Mouse (Mus musculus): ENCODE results near the gene Cyp11a1. TPM values are rescaled to one million over a fixed set of nuclear protein-coding genes. Genes with fewer than 3 reads are reported as not detected.

The Cyp11a1 gene
- total and polyA plus RNA-seq, 3 experiments, result 0.06 to 0.29 TPM; not detected in 1

GRCm38 (mm10) chr9:57986293-57986692 is 19.9 kb upstream of the Cyp11a1 start:
- intact Hi-C loops (cut with DNase I), result no loop called here
- no peaks in the 10 kb centered on the region for H3K36me3 ChIP-seq (ENCODE audit: control insufficient read depth, insufficient read depth, low read length)
- no peaks in the 10 kb centered on the region for H3K27me3 ChIP-seq (ENCODE audit: control insufficient read depth, insufficient read depth, low read length)
- peaks cover 4% of the 10 kb centered on the region for H3K4me1 ChIP-seq (ENCODE audit: control insufficient read depth, insufficient read depth, low read length)
- H3K79me2 ChIP-seq (replicated peaks; ENCODE audit: control insufficient read depth, insufficient read depth, low read length), result no peaks in the 10 kb centered on the region
- no peak overlapping the region for H3K4me3 ChIP-seq
- TF ChIP-seq EP300 (IDR thresholded peaks at IDR 0.05; ENCODE audit: insufficient read depth, low read depth, low read length), result no peak
- no peak for TF ChIP-seq CTCF (IDR thresholded peaks at IDR 0.05)
- no peak for TF ChIP-seq POLR2A (IDR thresholded peaks at IDR 0.05; ENCODE audit: insufficient read depth, low read depth, low read length)
- DNase-seq, result no peak
- no peak overlapping the region for H3K27ac ChIP-seq
- no peak overlapping the region for H3K9ac ChIP-seq (ENCODE audit: low read depth, low read length)
- 69% methylated on average over 7 of the region's 7 CpGs for WGBS

GRCm38 (mm10) chr9:57988098-57988497 is 18.1 kb upstream of the Cyp11a1 start:
- intact Hi-C loops (cut with DNase I), result loop anchor here (1.0 kb wide), 1 partner anchor 15 kb away; no protein-coding TSS in a partner anchor

GRCm38 (mm10) chr9:57989309-57989708 is 16.9 kb upstream of the Cyp11a1 start:
- Histone ChIP-seq H3K4me1 (ENCODE audit: control insufficient read depth, insufficient read depth, low read length) (peaks cover 4% of the 10 kb centered on the region), H3K36me3 (ENCODE audit: control insufficient read depth, insufficient read depth, low read length) (no peaks in the 10 kb centered on the region), H3K27me3 (ENCODE audit: control insufficient read depth, insufficient read depth, low read length) (no peaks in the 10 kb centered on the region), H3K9ac (ENCODE audit: low read depth, low read length) (no peak overlapping the region), H3K79me2 (replicated peaks; ENCODE audit: control insufficient read depth, insufficient read depth, low read length) (no peaks in the 10 kb centered on the region), H3K4me3 (no peak overlapping the region), H3K27ac (no peak overlapping the region)
- no peak for DNase-seq
- 91% methylated on average over 6 of the region's 6 CpGs for WGBS
- TF ChIP-seq EP300 (IDR thresholded peaks at IDR 0.05; ENCODE audit: insufficient read depth, low read depth, low read length), result no peak
- TF ChIP-seq POLR2A (IDR thresholded peaks at IDR 0.05; ENCODE audit: insufficient read depth, low read depth, low read length), result no peak
- no peak for TF ChIP-seq CTCF (IDR thresholded peaks at IDR 0.05)
- intact Hi-C loops (cut with DNase I), result no loop called here

More at GRCm38 (mm10) chr9:57988098-57988497, 18.1 kb upstream of the Cyp11a1 start:
- DNase-seq, result no peak
- Histone ChIP-seq H3K79me2 (replicated peaks; ENCODE audit: control insufficient read depth, insufficient read depth, low read length) (no peaks in the 10 kb centered on the region), H3K4me1 (ENCODE audit: control insufficient read depth, insufficient read depth, low read length) (peaks cover 4% of the 10 kb centered on the region), H3K27me3 (ENCODE audit: control insufficient read depth, insufficient read depth, low read length) (no peaks in the 10 kb centered on the region), H3K4me3 (no peak overlapping the region), H3K36me3 (ENCODE audit: control insufficient read depth, insufficient read depth, low read length) (no peaks in the 10 kb centered on the region), H3K9ac (ENCODE audit: low read depth, low read length) (no peak overlapping the region), H3K27ac (no peak overlapping the region)
- 63% methylated on average over 2 of the region's 2 CpGs for WGBS
- TF ChIP-seq POLR2A (IDR thresholded peaks at IDR 0.05; ENCODE audit: insufficient read depth, low read depth, low read length) (no peak), CTCF (IDR thresholded peaks at IDR 0.05) (no peak), EP300 (IDR thresholded peaks at IDR 0.05; ENCODE audit: insufficient read depth, low read depth, low read length) (no peak)

GRCm38 (mm10) chr9:57990438-57991110 is 15.6 kb upstream of the Cyp11a1 start:
- Histone ChIP-seq H3K9ac (ENCODE audit: low read depth, low read length) (no peak overlapping the region), H3K27me3 (ENCODE audit: control insufficient read depth, insufficient read depth, low read length) (no peaks in the 10 kb centered on the region), H3K36me3 (ENCODE audit: control insufficient read depth, insufficient read depth, low read length) (no peaks in the 10 kb centered on the region), H3K4me1 (ENCODE audit: control insufficient read depth, insufficient read depth, low read length) (peaks cover 4% of the 10 kb centered on the region), H3K79me2 (replicated peaks; ENCODE audit: control insufficient read depth, insufficient read depth, low read length) (no peaks in the 10 kb centered on the region), H3K27ac (no peak overlapping the region; the same call in 1 of the 2 replicates), H3K4me3 (no peak overlapping the region)
- intact Hi-C loops (cut with DNase I), result loop anchor here (1.0 kb wide), 2 partner anchors 46 to 55 kb away; no protein-coding TSS in a partner anchor
- TF ChIP-seq CTCF (IDR thresholded peaks at IDR 0.05) (no peak; the same call in 1 of the 2 replicates), EP300 (IDR thresholded peaks at IDR 0.05; ENCODE audit: insufficient read depth, low read depth, low read length) (peak; percentile 82; the same call in 1 of the 2 replicates)
- peak; percentile 58 to 66 for DNase-seq
- WGBS, result 32% methylated on average over 10 of the region's 10 CpGs

GRCm38 (mm10) chr9:57992060-57992459 is 14.2 kb upstream of the Cyp11a1 start:
- no peak overlapping the region for H3K9ac ChIP-seq (ENCODE audit: low read depth, low read length)
- intact Hi-C loops (cut with DNase I), result no loop called here
- no peak overlapping the region for H3K4me3 ChIP-seq
- 89% methylated on average over 3 of the region's 3 CpGs for WGBS
- no peak overlapping the region for H3K27ac ChIP-seq
- TF ChIP-seq EP300 (IDR thresholded peaks at IDR 0.05; ENCODE audit: insufficient read depth, low read depth, low read length), result no peak
- TF ChIP-seq CTCF (IDR thresholded peaks at IDR 0.05), result no peak
- no peaks in the 10 kb centered on the region for H3K36me3 ChIP-seq (ENCODE audit: control insufficient read depth, insufficient read depth, low read length)
- H3K4me1 ChIP-seq (ENCODE audit: control insufficient read depth, insufficient read depth, low read length), result peaks cover 4% of the 10 kb centered on the region
- H3K27me3 ChIP-seq (ENCODE audit: control insufficient read depth, insufficient read depth, low read length), result no peaks in the 10 kb centered on the region
- H3K79me2 ChIP-seq (replicated peaks; ENCODE audit: control insufficient read depth, insufficient read depth, low read length), result no peaks in the 10 kb centered on the region
- DNase-seq, result no peak

- H3K27ac ChIP-seq, result no peak overlapping the region
- WGBS, result 54% methylated on average over 8 of the region's 8 CpGs
- intact Hi-C loops (cut with DNase I), result no loop called here
- no peaks in the 10 kb centered on the region for H3K79me2 ChIP-seq (replicated peaks; ENCODE audit: control insufficient read depth, insufficient read depth, low read length)
- H3K4me3 ChIP-seq, result no peak overlapping the region
- TF ChIP-seq EP300 (IDR thresholded peaks at IDR 0.05; ENCODE audit: insufficient read depth, low read depth, low read length) (no peak), POLR2A (IDR thresholded peaks at IDR 0.05; ENCODE audit: insufficient read depth, low read depth, low read length) (no peak), CTCF (IDR thresholded peaks at IDR 0.05) (no peak)
- no peaks in the 10 kb centered on the region for H3K27me3 ChIP-seq (ENCODE audit: control insufficient read depth, insufficient read depth, low read length)
- no peak overlapping the region for H3K9ac ChIP-seq (ENCODE audit: low read depth, low read length)
- H3K4me1 ChIP-seq (ENCODE audit: control insufficient read depth, insufficient read depth, low read length), result peaks cover 3% of the 10 kb centered on the region
- no peak for DNase-seq
- H3K36me3 ChIP-seq (ENCODE audit: control insufficient read depth, insufficient read depth, low read length), result no peaks in the 10 kb centered on the region
Observed at GRCm38 (mm10) chr9:57992781-57993591, 13.2 kb upstream of the Cyp11a1 start.
